In the genomic region with DNA sequence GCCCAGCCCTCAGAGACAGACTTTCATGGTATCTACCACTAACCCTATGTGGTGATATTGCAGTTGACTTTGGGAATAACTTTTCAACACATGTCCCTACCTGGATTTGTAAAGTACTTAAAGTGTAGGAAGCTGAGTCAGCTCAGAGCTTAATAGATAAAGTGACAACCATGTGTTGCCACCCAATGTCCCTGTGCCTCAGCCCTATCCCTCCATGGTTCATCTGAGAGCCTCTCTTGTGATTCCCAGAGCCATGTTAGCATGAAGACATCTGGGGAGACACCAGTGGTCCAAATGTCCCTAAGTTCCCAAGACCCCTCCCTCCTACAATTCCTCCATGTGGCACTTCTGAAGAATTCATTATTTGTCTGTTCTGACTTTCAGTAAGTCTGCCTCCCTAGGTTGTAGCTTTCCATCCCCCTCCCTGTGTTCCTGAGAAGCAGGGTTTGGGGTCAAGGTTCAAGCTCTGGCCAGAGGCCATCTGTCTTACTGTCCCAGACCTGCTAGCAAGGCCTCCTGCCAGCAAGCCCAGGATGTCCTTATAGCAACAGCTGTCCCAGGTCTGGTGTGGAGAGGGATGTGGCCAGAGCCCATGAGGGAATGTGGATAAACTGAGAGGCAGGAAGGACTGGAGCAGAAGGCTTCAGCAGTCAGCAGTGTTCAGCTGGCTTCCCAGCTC, we compare ENCODE assay signal across 8 mouse cellular contexts. TPM values are rescaled to one million over a fixed set of nuclear protein-coding genes. Genes with fewer than 3 reads are reported as not detected.
DNase-seq lines count a peak whose midpoint lies in the region; ATAC-seq and TF ChIP-seq lines count a peak whose summit lies in the region.

No protein-coding gene starts in this region.

- H3K27ac ChIP-seq in lung, postnatal 0 days (ENCODE audit: low read length) = peak overlapping the region; percentile 87
- peak overlapping the region; percentile 52 for H3K27ac ChIP-seq in embryonic facial prominence, embryonic 14.5 days (replicated peaks; ENCODE audit: low read depth, low read length)
- 0 out of 2 replicates have a peak overlapping the region, but pooled peaks have one; percentile 65 for H3K27ac ChIP-seq in kidney, embryonic 14.5 days (ENCODE audit: low read depth, low read length)
- H3K27ac ChIP-seq in small intestine, adult 2 months (ENCODE audit: insufficient read depth, low read depth, low read length) = peak overlapping the region; percentile 29; the same call in 1 of the 2 replicates

- no peak overlapping the region for H3K4me3 ChIP-seq in lung, postnatal 0 days (ENCODE audit: low read depth, low read length)
- no peak overlapping the region for H3K4me3 ChIP-seq in embryonic facial prominence, embryonic 14.5 days (ENCODE audit: low read depth, low read length)
- no peak overlapping the region for H3K4me3 ChIP-seq in kidney, embryonic 14.5 days (ENCODE audit: low read length)
- no peak overlapping the region for H3K4me3 ChIP-seq in small intestine, adult 2 months (ENCODE audit: low read depth, low read length)

- DNase-seq in lung, postnatal 0 days (ENCODE audit: low spot score) = no peak
- no peak for DNase-seq in lung, postnatal 4 days
- DNase-seq in embryonic facial prominence, embryonic 14.5 days (ENCODE audit: low spot score) = no peak
- no peak for DNase-seq in cerebellum, adult 8-10 months
- DNase-seq in left cerebral cortex, postnatal 14 days (ENCODE audit: low spot score in 2 of 2) = no peak
- DNase-seq in cerebellum, adult 9-10 months = no peak

- no peaks in the 10 kb centered on the region for H3K27me3 ChIP-seq in lung, postnatal 0 days (replicated peaks; ENCODE audit: insufficient read depth, low read length)
- no peaks in the 10 kb centered on the region for H3K27me3 ChIP-seq in embryonic facial prominence, embryonic 14.5 days (replicated peaks; ENCODE audit: control insufficient read depth, insufficient read depth, low read length)
- no peaks in the 10 kb centered on the region for H3K27me3 ChIP-seq in kidney, embryonic 14.5 days (ENCODE audit: control insufficient read depth, insufficient read depth, low read length)
- no peaks in the 10 kb centered on the region for H3K27me3 ChIP-seq in small intestine, adult 2 months (ENCODE audit: control insufficient read depth, insufficient read depth, low read length)

- intact Hi-C loops in left cerebral cortex, postnatal 14 days (cut with DNase I) = no loop called here

- no peak; the same call in 1 of the 2 replicates for ATAC-seq in lung, postnatal 0 days
- no peak for ATAC-seq in embryonic facial prominence, embryonic 14.5 days (ENCODE audit: low read depth)
- no peak for ATAC-seq in kidney, embryonic 14.5 days (ENCODE audit: low FRiP score, low TSS enrichment)

- no peak overlapping the region for H3K9ac ChIP-seq in lung, postnatal 0 days (replicated peaks; ENCODE audit: low read depth)
- H3K9ac ChIP-seq in embryonic facial prominence, embryonic 14.5 days (ENCODE audit: low read depth, low read length) = no peak overlapping the region
- H3K9ac ChIP-seq in kidney, embryonic 14.5 days (ENCODE audit: low read depth, low read length) = no peak overlapping the region

- no peak overlapping the region for H3K4me2 ChIP-seq in lung, postnatal 0 days (replicated peaks; ENCODE audit: low read depth, low read length)
- H3K4me2 ChIP-seq in embryonic facial prominence, embryonic 14.5 days (ENCODE audit: low read depth, low read length) = no peak overlapping the region
- no peak overlapping the region for H3K4me2 ChIP-seq in kidney, embryonic 14.5 days (replicated peaks; ENCODE audit: low read depth, low read length)

- H3K4me1 ChIP-seq in lung, postnatal 0 days (ENCODE audit: insufficient read depth, low read depth, low read length) = peaks cover 17% of the 10 kb centered on the region; the same call in 1 of the 2 replicates
- H3K4me1 ChIP-seq in embryonic facial prominence, embryonic 14.5 days (ENCODE audit: control insufficient read depth, insufficient read depth, low read length) = no peaks in the 10 kb centered on the region
- H3K4me1 ChIP-seq in kidney, embryonic 14.5 days (ENCODE audit: control insufficient read depth, insufficient read depth, low read length) = no peaks in the 10 kb centered on the region
- peaks cover 11% of the 10 kb centered on the region for H3K4me1 ChIP-seq in small intestine, adult 2 months (ENCODE audit: control insufficient read depth, insufficient read depth, insufficient read length, low read length)

- no peaks in the 10 kb centered on the region for H3K36me3 ChIP-seq in lung, postnatal 0 days (ENCODE audit: insufficient read depth, low read length)
- no peaks in the 10 kb centered on the region for H3K36me3 ChIP-seq in embryonic facial prominence, embryonic 14.5 days (ENCODE audit: control insufficient read depth, insufficient read depth, low read length)
- no peaks in the 10 kb centered on the region for H3K36me3 ChIP-seq in kidney, embryonic 14.5 days (ENCODE audit: control insufficient read depth, insufficient read depth, low read length)
- no peaks in the 10 kb centered on the region for H3K36me3 ChIP-seq in small intestine, adult 2 months (ENCODE audit: control insufficient read depth, insufficient read depth, low read length)

- no peak for TF ChIP-seq EP300 in lung, postnatal 0 days (IDR thresholded peaks at IDR 0.05)

- TF ChIP-seq CTCF in lung, postnatal 0 days (IDR thresholded peaks at IDR 0.05) = no peak
- no peak for TF ChIP-seq CTCF in small intestine, adult 2 months (IDR thresholded peaks at IDR 0.05; ENCODE audit: extremely low read depth, insufficient read length, insufficient replicate concordance, low read depth, low read length)

- no peaks in the 10 kb centered on the region for H3K9me3 ChIP-seq in lung, postnatal 0 days (ENCODE audit: low read length)
- H3K9me3 ChIP-seq in embryonic facial prominence, embryonic 14.5 days (ENCODE audit: control insufficient read depth, low read length) = no peaks in the 10 kb centered on the region
- no peaks in the 10 kb centered on the region for H3K9me3 ChIP-seq in kidney, embryonic 14.5 days (ENCODE audit: control insufficient read depth, low read length)

- no peak for TF ChIP-seq POLR2A in small intestine, adult 2 months (IDR thresholded peaks at IDR 0.05; ENCODE audit: low read depth, low read length)

RNA-seq across cellular contexts. Expression of gene Noxa1, which starts 15.7 kb away (rescaled TPM):
- polyA plus RNA-seq in lung, postnatal 0 days (2015; fragmentation: Nextera tagmentation; extraction: Ambion mirVana) = 11.9 and 14.6 TPM in 2 replicates
- 0.38 and 0.71 TPM in 2 replicates for polyA plus RNA-seq in embryonic facial prominence, embryonic 14.5 days (2014; fragmentation: Nextera tagmentation; extraction: Ambion mirVana)
- polyA plus RNA-seq in kidney, embryonic 14.5 days (2014; fragmentation: Nextera tagmentation; extraction: Ambion mirVana) = 0.36 and 0.53 TPM in 2 replicates
- 14.1 and 15.5 TPM in 2 replicates for polyA plus RNA-seq in small intestine, adult 2 months (2012; rRNA removed)
- total RNA-seq in left cerebral cortex, postnatal 14 days (2021) = not detected

RNA-seq across cellular contexts. Expression of gene Entpd8, which starts 30.5 kb away (rescaled TPM):
- polyA plus RNA-seq in lung, postnatal 0 days (2015; fragmentation: Nextera tagmentation; extraction: Ambion mirVana) = 3.0 and 3.4 TPM in 2 replicates
- 0.22 TPM in 1 of 2 replicates, not detected in the other for polyA plus RNA-seq in embryonic facial prominence, embryonic 14.5 days (2014; fragmentation: Nextera tagmentation; extraction: Ambion mirVana)
- polyA plus RNA-seq in kidney, embryonic 14.5 days (2014; fragmentation: Nextera tagmentation; extraction: Ambion mirVana) = 1.3 and 3.0 TPM in 2 replicates
- polyA plus RNA-seq in small intestine, adult 2 months (2012; rRNA removed) = 149 and 281 TPM in 2 replicates
- not detected for total RNA-seq in left cerebral cortex, postnatal 14 days (2021)

RNA-seq across cellular contexts. Expression of gene Nsmf, which starts 56.5 kb away (rescaled TPM):
- 49.3 and 50.2 TPM in 2 replicates for polyA plus RNA-seq in lung, postnatal 0 days (2015; fragmentation: Nextera tagmentation; extraction: Ambion mirVana)
- 55.5 and 56.2 TPM in 2 replicates for polyA plus RNA-seq in embryonic facial prominence, embryonic 14.5 days (2014; fragmentation: Nextera tagmentation; extraction: Ambion mirVana)
- polyA plus RNA-seq in kidney, embryonic 14.5 days (2014; fragmentation: Nextera tagmentation; extraction: Ambion mirVana) = 57.4 and 67.7 TPM in 2 replicates
- 93.0 and 100 TPM in 2 replicates for polyA plus RNA-seq in small intestine, adult 2 months (2012; rRNA removed)
- total RNA-seq in left cerebral cortex, postnatal 14 days (2021) = 100 to 1,000 TPM; 565 to 580 TPM

Comparison
In these comparisons a context has a peak if more than half of its experiments do, and no peak if none do; other contexts are left out.
1. H3K27ac ChIP-seq: peak in every context shown above with its lines; median percentile 87 in lung, postnatal 0 days; 65 in kidney, embryonic 14.5 days; 52 in embryonic facial prominence, embryonic 14.5 days; 29 in small intestine, adult 2 months.
2. RNA of gene Entpd8, which starts 30.5 kb away (polyA plus RNA-seq): 149 to 281 TPM in small intestine, adult 2 months; 3.0 to 3.4 TPM in lung, postnatal 0 days, 1.3 to 3.0 TPM in kidney, embryonic 14.5 days and 0.22 TPM in embryonic facial prominence, embryonic 14.5 days; every median in the first group is over 10 times any median in the second.